Mouse (Mus musculus) heart, adult 11 months (tissue): ENCODE results near the gene Heph.
"Not testable (repeated sequence)": the region's sequence is repeated elsewhere in the genome, so short reads cannot be mapped to it uniquely, and the experiment has no call there.

Experiments
- DNase-seq: peaks from one replicate; pipeline ENCODE4 v3.0.0; 2022

Heph gene

DNA sequence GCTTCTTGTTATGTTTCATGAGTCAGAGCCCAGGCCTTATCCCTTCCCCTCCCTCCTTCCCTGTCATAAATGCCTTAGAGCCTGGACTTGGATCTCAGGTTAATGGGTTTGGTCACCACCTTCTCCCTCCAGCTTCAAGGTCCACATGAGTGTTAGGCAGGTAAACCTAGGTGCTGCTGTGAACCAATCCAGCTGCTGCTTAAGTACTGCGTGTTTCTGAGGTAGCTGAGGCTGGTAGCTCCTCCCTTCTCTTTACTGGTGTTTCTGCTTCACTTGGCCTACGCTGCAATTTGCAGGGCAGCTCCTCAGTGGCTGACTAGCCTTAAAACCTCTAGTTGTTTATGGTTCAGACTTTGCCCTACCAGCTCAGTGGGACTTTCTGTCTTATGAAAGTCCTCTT, at the start of gene Heph:
Gene Heph (plus strand): TSS at position 211 of the 400 bp plus-strand sequence.
- DNase-seq, result no peak

DNA sequence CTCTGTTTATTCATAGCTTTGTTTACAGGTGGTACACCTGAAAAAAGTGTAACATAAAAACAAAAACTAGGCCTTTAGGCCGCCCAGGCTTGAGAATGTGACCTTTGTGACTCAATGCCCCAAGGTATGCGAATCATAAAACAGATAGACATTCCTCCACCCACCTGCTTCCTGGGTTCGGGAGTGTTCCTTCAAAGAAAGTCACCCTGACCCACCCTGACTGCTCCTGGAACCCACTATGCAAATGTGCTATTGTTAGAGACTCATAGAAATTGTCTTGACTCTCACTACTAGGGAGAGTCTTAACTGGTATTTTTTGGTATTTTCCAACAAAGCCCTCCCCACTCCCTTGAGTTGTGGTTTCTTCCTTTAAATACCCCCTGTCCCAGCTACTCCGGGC, 39.8 kb upstream of the Heph start:
- not testable (repeated sequence) for DNase-seq

GRCm38 (mm10) chrX:96416970-96417369, 38.2 kb upstream of the Heph start:
- no peak for DNase-seq

DNA sequence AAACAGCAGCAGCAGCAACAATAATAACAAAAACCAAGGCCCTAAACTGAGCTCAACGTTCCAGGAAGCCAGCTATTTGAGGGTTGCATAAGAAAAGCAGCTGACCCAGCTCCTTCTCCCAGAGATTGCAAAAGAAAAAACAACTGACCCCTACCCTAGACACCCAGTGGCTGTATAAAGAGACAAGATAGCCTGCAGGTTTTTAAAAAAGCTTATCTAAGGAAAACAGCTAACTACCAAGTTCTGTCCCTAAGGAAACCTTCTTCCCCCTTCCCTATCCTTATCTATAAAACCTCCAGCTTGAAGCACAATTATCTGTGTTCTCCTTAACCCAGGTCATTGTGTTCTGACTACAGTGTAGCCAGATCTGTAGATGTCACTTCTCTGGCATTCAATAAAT, 37.4 kb upstream of the Heph start:
- DNase-seq, result no peak

DNA sequence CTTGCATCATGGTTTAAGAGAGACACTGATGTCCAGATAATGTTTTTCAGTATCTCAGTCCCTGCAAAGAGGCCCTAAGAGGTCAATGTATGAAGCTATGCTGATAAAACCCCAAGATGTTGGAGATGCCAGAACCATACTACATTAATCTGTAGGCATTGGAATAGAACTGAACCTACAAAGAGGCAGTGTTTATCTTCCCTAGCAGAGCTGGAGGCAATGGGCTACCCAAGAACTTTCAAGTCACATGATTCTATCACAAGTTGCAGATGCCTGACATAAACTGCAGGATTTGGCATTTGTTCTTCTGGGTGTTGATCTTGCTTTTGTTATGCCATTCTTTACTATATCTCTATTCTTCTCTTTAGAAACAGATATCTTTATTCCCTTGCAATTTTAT, 35.8 kb upstream of the Heph start:
- DNase-seq, result no peak

DNA sequence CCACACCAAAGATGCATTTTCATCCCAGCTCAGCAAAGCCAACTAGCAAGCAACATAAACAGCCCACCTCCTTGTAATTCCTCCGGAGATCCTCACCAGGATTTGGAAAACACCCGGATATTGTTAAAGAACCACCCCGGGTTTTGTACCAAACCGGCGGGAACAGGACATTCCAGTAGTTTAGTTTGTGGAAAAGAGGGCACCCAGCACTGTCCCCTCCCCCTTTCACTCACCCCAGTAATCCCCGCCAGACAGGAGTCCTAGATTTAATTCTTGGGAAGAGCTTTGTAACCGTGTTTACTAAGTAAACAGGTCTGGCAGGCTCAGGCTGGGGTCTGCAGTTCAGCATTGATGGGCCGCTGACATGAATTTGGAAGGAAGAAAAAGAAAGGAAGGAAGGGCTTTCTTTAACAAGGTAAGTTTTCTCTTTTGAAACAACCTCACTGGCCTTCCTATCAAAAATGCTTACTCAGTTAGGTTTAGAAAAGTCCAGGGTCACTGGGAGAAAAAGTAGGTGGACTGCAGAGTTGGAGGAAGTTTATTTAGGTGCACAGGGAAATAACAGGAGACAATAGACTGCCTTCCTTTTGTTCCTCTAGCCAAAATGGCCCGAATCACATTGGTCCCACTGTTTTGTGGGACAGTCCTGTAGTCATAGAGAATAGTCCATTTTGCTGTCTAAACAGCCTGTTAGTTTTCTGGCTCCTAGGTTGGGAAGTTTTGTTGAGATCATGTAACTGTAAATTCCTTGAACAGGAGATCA, 1.2 kb downstream of the Heph start, which contains the start of gene Hsf3:
Gene Hsf3 (minus strand): TSS at position 94 of the 763 bp plus-strand sequence.
- peak; percentile 80 for DNase-seq

DNA sequence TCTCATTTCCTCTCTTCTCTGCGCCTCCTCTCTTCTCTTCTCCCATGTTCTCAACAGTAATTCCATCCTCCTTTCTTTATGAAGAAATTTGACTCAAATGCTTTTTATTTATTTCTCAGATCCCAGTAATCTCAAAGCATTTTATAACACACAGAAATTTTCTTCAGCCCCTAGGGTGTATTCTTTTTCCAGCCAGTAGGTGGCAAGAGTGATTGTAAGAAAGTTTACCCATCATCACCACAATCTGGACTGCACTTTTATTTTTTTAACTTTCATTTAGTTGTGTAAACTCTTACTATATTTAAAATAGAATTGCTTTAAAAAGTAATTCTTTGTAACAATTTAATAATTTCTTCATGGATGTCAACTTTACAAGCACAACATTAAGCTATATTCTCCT, 46.4 kb downstream of the Heph start:
- no peak for DNase-seq
